Mouse (Mus musculus) myocyte (in vitro differentiated cells): ENCODE data around the gene Vapb. TPM values are rescaled to one million over a fixed set of nuclear protein-coding genes. Genes with fewer than 3 reads are reported as not detected.

Source experiments
- H3K27me3 ChIP-seq: one replicate; pipeline ENCODE4 v1.6.1; 2011; ENCODE audit not compliant: control insufficient read depth, insufficient read depth, insufficient read length
- H3K36me3 ChIP-seq: one replicate; pipeline ENCODE4 v1.6.1; 2011; ENCODE audit not compliant: control insufficient read depth, insufficient read depth
- H3K4me2 ChIP-seq: one replicate; pipeline ENCODE4 v1.6.1; 2011; ENCODE audit warnings: low read depth, control low read depth
- H3K4me3 ChIP-seq: one replicate; pipeline ENCODE4 v1.5.1; 2011; ENCODE audit warnings: mild to moderate bottlenecking, control low read depth, moderate library complexity
- H3K79me2 ChIP-seq: one replicate; pipeline ENCODE4 v1.6.1; 2011; ENCODE audit not compliant: control insufficient read depth, insufficient read depth
- H3ac ChIP-seq: one replicate; pipeline ENCODE4 v1.6.1; 2011; ENCODE audit not compliant: control insufficient read depth, insufficient read length
- CEBPB ChIP-seq: IDR thresholded peaks from 2 replicates; pipeline ENCODE4 v1.6.1; 2011; ENCODE audit warnings: mild to moderate bottlenecking, moderate library complexity; ENCODE audit not compliant: poor library complexity, insufficient read depth, severe bottlenecking
- E2F4 ChIP-seq: IDR thresholded peaks from one replicate; pipeline ENCODE4 v1.6.1; 2011; ENCODE audit warnings: mild to moderate bottlenecking, control low read depth, moderate library complexity; ENCODE audit not compliant: insufficient read depth
- MAX ChIP-seq: IDR thresholded peaks from one replicate; pipeline ENCODE4 v1.6.1; 2011; ENCODE audit warnings: low read depth, mild to moderate bottlenecking, control low read depth
- MYOD1 ChIP-seq, 3 experiments: IDR thresholded peaks; one replicate each; pipeline ENCODE4 v1.6.1; 2011; ENCODE audit warnings: control low read depth in 2 of 3, low read depth in 2 of 3, mild to moderate bottlenecking in 2 of 3, moderate library complexity in 1 of 3; ENCODE audit not compliant: insufficient read length in 2 of 3, control insufficient read depth in 1 of 3
- MYOG ChIP-seq, 3 experiments: IDR thresholded peaks; one replicate each; pipeline ENCODE4 v1.6.1; 2011; ENCODE audit warnings: control low read depth in 2 of 3, low read depth in 2 of 3, mild to moderate bottlenecking in 2 of 3; ENCODE audit not compliant: insufficient read length in 2 of 3, control insufficient read depth in 1 of 3, insufficient read depth in 1 of 3
- POLR2A ChIP-seq: IDR thresholded peaks from one replicate; pipeline ENCODE4 v1.6.1; 2011; ENCODE audit warnings: low read depth, mild to moderate bottlenecking, control low read depth, moderate library complexity; ENCODE audit not compliant: insufficient read length
- POLR2AphosphoS2 ChIP-seq: IDR thresholded peaks from one replicate; pipeline ENCODE4 v1.6.1; 2011; ENCODE audit warnings: low read depth, control low read depth; ENCODE audit not compliant: insufficient read length
- REST ChIP-seq: IDR thresholded peaks from one replicate; pipeline ENCODE4 v1.6.1; 2011; ENCODE audit warnings: mild to moderate bottlenecking, control low read depth, moderate library complexity; ENCODE audit not compliant: insufficient read depth, insufficient read length
- SRF ChIP-seq: IDR thresholded peaks from one replicate; pipeline ENCODE4 v1.6.1; 2011; ENCODE audit warnings: low read depth; ENCODE audit not compliant: control insufficient read depth, insufficient read length
- TCF12 ChIP-seq: IDR thresholded peaks from one replicate; pipeline ENCODE4 v1.6.1; 2011; ENCODE audit warnings: mild to moderate bottlenecking, control low read depth; ENCODE audit not compliant: poor library complexity, insufficient read depth, severe bottlenecking
- TCF3 ChIP-seq: IDR thresholded peaks from one replicate; pipeline ENCODE4 v1.6.1; 2011; ENCODE audit warnings: low read depth, control low read depth; ENCODE audit not compliant: insufficient read length
- USF1 ChIP-seq: IDR thresholded peaks from one replicate; pipeline ENCODE4 v1.6.1; 2011; ENCODE audit warnings: low read depth, mild to moderate bottlenecking, control low read depth, moderate library complexity
- polyA plus RNA-seq: library from polyadenylated mRNA; unstranded; fragments of >200 nt; fragmentation: generic; extraction: Trizol; gene quantifications from one replicate; pipeline ENCODE4 v1.2.1, GENCODE M21; 2012; ENCODE audit warnings: missing spikeins

Vapb gene
- polyA plus RNA-seq, 1 experiment, result 53.8 TPM

DNA sequence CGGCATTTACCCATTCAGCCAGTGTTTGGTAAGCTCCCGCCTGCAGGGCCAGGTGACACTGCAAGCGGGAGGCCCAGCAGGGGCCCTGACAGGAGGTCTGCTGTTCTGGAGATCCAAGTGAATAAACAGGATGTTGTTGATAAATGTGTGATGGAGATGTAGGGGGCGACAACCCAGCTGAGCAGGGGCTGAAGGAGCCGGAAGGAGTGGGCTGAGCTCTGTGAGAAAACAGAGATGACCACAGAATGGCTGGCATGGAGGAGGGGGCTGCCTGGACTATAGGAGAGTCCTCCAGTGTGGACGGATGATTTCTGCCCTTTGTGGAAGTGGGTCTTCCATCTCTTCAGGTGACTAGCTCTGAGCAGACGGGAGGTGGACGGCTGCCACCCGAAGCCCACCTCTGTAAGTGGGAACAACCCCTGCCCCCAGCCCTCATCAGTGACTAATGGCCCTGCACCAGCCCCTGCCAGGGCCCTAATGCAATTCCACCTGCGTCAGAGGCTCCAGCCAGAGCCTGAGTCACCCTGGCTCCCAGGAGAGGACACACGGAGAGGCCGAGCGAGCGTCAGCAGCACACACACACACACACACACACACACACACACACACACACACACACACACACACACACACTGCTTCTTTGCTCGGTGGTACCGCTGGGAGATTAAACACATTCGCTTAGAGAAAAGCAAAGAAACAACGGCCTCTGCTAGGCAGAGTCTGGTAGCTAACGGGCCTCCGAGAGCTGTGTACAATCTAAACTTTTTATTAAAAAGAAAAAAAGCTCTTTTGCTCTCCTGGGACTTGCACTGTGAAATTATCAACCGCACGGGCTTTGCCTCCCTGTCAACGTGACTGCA is 52.9 kb downstream of the Vapb start:
- Histone ChIP-seq H3K4me2 (peak overlapping the region; percentile 58), H3K36me3 (no peaks in the 10 kb centered on the region), H3K79me2 (no peaks in the 10 kb centered on the region), H3K27me3 (no peaks in the 10 kb centered on the region), H3K4me3 (no peak overlapping the region), H3ac (no peak overlapping the region)
- peak in 1 of 3 experiments; percentile 18 for TF ChIP-seq MYOG (IDR thresholded peaks at IDR 0.05; ENCODE audit: control insufficient read depth in 1 of 3, insufficient read depth in 1 of 3, insufficient read length in 2 of 3, low read depth in 2 of 3)
- TF ChIP-seq TCF12, result no peak
- TF ChIP-seq SRF, result no peak
- no peak for TF ChIP-seq CEBPB
- TF ChIP-seq REST, result no peak
- no peak for TF ChIP-seq POLR2AphosphoS2

DNA sequence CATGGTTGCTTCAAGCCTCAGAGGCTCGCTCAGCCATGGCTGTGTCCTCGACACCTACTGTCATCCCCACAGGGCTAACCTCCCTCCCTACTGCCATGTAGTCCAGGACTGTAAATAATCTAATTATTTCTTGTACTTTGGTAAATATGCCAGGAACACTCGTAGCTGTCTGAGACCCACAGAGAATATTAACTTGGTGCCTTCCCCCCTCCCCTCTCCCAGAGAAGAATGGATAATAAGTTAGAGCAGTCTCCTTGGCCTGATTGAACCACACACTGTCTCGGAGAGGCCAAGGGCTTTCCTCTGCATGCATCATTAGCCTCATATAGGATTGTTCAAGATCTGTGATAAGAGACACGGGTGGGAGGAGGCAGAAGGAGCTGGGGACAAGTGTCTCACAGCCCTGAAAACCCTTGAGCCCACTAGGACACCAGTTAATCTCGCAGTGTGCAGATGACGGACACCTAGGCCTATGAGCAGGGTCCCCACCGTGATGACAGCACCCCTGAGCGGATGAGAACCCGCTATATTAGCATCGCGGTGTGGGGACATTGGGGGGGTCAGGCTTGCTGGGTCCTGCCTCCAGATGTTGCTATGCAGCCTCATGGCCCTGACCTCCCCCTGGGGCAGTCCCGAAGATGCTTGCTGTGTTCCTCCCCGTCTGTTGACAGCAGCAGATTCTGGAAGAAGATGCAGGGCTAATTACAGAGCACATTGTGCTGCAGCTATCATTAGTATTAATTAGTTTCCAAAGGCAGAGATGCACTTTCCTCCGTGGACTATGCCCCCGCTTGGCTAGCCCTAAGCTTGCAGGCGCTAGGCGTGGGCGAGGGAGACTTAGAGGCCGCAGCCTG is 54.8 kb downstream of the Vapb start:
- no peaks in the 10 kb centered on the region for H3K79me2 ChIP-seq
- no peak overlapping the region for H3K4me3 ChIP-seq
- no peak overlapping the region for H3K4me2 ChIP-seq
- no peaks in the 10 kb centered on the region for H3K36me3 ChIP-seq
- TF ChIP-seq POLR2AphosphoS2 (no peak), TCF3 (no peak), E2F4 (no peak), MYOD1 (IDR thresholded peaks at IDR 0.05; ENCODE audit: control insufficient read depth in 1 of 3, insufficient read length in 2 of 3, low read depth in 2 of 3) (no peak), SRF (no peak), TCF12 (no peak), REST (no peak), MYOG (IDR thresholded peaks at IDR 0.05; ENCODE audit: control insufficient read depth in 1 of 3, insufficient read depth in 1 of 3, insufficient read length in 2 of 3, low read depth in 2 of 3) (no peak), USF1 (no peak), CEBPB (no peak), POLR2A (no peak), MAX (no peak)
- no peaks in the 10 kb centered on the region for H3K27me3 ChIP-seq
- no peak overlapping the region for H3ac ChIP-seq

DNA sequence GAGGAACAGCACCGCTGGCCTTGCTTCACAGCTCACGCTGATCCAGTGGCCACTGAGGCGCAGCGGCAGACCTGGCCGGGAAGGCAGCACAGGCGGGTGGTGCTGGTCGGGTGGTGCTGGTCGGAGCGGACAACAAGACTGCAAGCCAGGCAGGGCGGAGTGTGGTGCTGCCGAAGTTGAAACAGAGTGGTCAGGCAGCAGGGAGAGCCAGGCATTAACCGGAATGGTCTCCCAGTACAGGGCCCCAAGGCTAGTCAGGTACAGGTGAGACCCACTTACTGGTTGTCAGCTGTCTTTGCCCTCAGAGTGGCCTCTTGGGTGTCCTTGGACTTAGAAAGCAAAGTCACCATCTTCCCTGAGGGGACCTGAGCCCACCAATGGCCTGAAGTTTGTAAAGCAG is 56.7 kb downstream of the Vapb start:
- Histone ChIP-seq H3K36me3 (no peaks in the 10 kb centered on the region), H3ac (no peak overlapping the region), H3K79me2 (no peaks in the 10 kb centered on the region), H3K27me3 (no peaks in the 10 kb centered on the region), H3K4me2 (no peak overlapping the region), H3K4me3 (no peak overlapping the region)
- TF ChIP-seq TCF3, result no peak
- TF ChIP-seq POLR2A, result no peak
- no peak for TF ChIP-seq USF1

DNA sequence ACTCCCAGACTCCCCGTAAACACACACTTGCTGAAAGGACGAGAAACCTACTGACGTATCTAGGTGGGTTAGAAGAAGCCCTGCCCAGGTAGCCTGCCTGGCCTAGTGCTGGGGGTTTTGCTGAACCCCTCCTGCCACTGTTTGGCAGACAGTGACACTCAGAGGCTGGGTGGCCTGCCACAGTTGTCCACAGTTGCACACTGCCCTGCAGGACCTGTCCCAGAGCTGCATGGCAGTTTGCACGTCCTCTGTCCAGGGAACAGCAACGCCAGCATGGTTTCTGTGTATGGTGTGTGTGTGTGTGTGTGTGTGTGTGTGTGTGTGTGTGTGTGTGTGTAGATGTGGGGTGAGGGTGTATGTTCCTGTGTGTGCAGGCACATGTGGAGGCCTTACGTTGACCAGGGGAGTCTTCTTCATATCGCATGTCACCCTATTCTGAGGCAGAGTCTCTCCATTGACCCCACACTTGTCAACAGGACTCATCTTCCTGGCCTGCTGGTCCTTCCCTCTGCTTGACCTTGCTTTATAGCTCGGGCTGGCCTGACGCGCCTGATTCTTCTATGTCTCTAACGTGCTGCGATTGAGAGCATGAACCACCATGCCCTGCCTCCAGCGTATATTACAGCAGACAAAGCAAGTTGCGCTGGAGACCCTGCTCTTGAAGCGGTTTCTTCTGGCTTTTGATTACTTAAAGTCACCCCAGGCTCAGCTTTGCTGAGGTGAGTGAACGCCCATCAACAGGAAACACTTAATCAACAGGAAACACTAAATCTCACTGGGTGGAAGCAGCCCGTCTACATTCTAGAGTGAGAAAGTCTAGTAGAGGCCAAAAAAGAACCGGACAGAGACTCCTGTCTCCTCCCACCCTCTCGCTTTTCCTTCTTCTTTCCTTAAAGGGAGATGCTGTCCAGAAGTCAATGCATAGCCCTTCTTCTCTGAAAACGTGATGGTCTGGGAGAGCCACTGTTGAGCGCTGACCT is 57.5 kb downstream of the Vapb start:
- no peak overlapping the region for H3K4me2 ChIP-seq
- H3K27me3 ChIP-seq, result no peaks in the 10 kb centered on the region
- H3K36me3 ChIP-seq, result no peaks in the 10 kb centered on the region
- H3K4me3 ChIP-seq, result no peak overlapping the region
- no peaks in the 10 kb centered on the region for H3K79me2 ChIP-seq
- H3ac ChIP-seq, result no peak overlapping the region
- TF ChIP-seq POLR2A (no peak), POLR2AphosphoS2 (no peak), MAX (no peak), SRF (no peak), USF1 (no peak), E2F4 (no peak), REST (no peak)
